Mouse (Mus musculus) left cerebral cortex, postnatal 36 days (tissue): ENCODE data around the gene Prss42. TPM values are rescaled to one million over a fixed set of nuclear protein-coding genes. Genes with fewer than 3 reads are reported as not detected.

Source experiments
- total RNA-seq, 2 experiments: library from RNA; stranded (reverse); gene quantifications; 2 replicates each; pipeline ENCODE4 v1.2.3; 2021

Prss42 gene
- total RNA-seq, 2 experiments from 2014 or later: not detected

Other genes starting within 250 kb of the Prss42 start
- gene Nradd, start 173.7 kb upstream of the Prss42 start, total RNA-seq: 1 to 10 TPM; 2.2 TPM
- gene Nbeal2, start 144.0 kb upstream of the Prss42 start, total RNA-seq: 10 to 100 TPM in 1 of 2 experiments, 1 to 10 TPM in 1; 7.8 to 13.5 TPM
- gene Ccdc12, start 141.7 kb upstream of the Prss42 start, total RNA-seq: 10 to 100 TPM; 56.1 to 60.8 TPM
- gene Myl3, start 56.3 kb upstream of the Prss42 start, total RNA-seq: under 1 TPM in 1 of 2 experiments, not detected in 1; 0.59 TPM
- gene Pth1r, start 51.0 kb upstream of the Prss42 start, total RNA-seq: 1 to 10 TPM; 4.6 to 7.1 TPM
- gene Prss44, start 15.8 kb downstream of the Prss42 start, total RNA-seq: not detected
- gene Prss43, start 28.5 kb downstream of the Prss42 start, total RNA-seq: under 1 TPM in 1 of 2 experiments, not detected in 1; 0.12 TPM
- gene Prss45, start 36.4 kb downstream of the Prss42 start, total RNA-seq: under 1 TPM; 0.52 to 0.66 TPM
- not detected for gene Prss46, start 46.3 kb downstream of the Prss42 start, total RNA-seq
- under 1 TPM; 0.48 to 0.72 TPM for gene Prss50, start 59.8 kb downstream of the Prss42 start, total RNA-seq
- 10 to 100 TPM in 1 of 2 experiments, 1 to 10 TPM in 1; 6.9 to 13.7 TPM for gene Als2cl, start 81.7 kb downstream of the Prss42 start, total RNA-seq
- 1 to 10 TPM; 2.8 to 3.7 TPM for gene Tmie, start 81.9 kb downstream of the Prss42 start, total RNA-seq
- gene Fam240a, start 118.7 kb downstream of the Prss42 start, total RNA-seq: not detected
- under 1 TPM; 0.15 to 0.48 TPM for gene Tdgf1, start 148.0 kb downstream of the Prss42 start, total RNA-seq
- under 1 TPM; 0.32 to 0.93 TPM for gene Lrrc2, start 153.4 kb downstream of the Prss42 start, total RNA-seq
- under 1 TPM in 1 of 2 experiments, not detected in 1; 0.64 TPM for gene Rtp3, start 192.4 kb downstream of the Prss42 start, total RNA-seq
- gene Ltf, start 221.1 kb downstream of the Prss42 start, total RNA-seq: under 1 TPM in 1 of 2 experiments, not detected in 1; 0.94 TPM